Mouse (Mus musculus) olfactory bulb, adult 2 months (tissue): ENCODE data around the gene Sox13.

ENCODE experiments used
- CTCF ChIP-seq: fragments of 200-500 bp; IDR thresholded peaks from 2 replicates; pipeline ENCODE4 v1.5.1; 2012; ENCODE audit warnings: low read depth, mild to moderate bottlenecking, low read length, moderate library complexity; ENCODE audit not compliant: insufficient read depth
- POLR2A ChIP-seq: fragments of 200-500 bp; IDR thresholded peaks from 2 replicates; pipeline ENCODE4 v1.6.1; 2012; ENCODE audit warnings: mild to moderate bottlenecking, low read depth, low read length, moderate library complexity; ENCODE audit not compliant: insufficient read depth

GRCm38 (mm10) chr1:133361006-133361405 lies 63.2 kb downstream of the Sox13 start:
- TF ChIP-seq CTCF: no peak
- no peak for TF ChIP-seq POLR2A
